Mouse (Mus musculus) layer of hippocampus, adult 2 months (tissue): ENCODE results near the gene Crlf1. TPM values are rescaled to one million over a fixed set of nuclear protein-coding genes. Genes with fewer than 3 reads are reported as not detected.

Experiments used
- DNase-seq, 2 experiments: peaks; one replicate each; pipeline ENCODE4 v3.0.0; 2022; ENCODE audit warnings: low spot score in 2 of 2
- H3K27ac ChIP-seq: fragments of 200-600 bp; 2 replicates; pipeline ENCODE4 v1.8.1; 2022
- H3K4me3 ChIP-seq: fragments of 200-600 bp; 2 replicates; pipeline ENCODE4 v1.8.1; 2022; ENCODE audit warnings: mild to moderate bottlenecking
- CTCF ChIP-seq: fragments of 200-600 bp; conservative IDR thresholded peaks from 2 replicates; pipeline ENCODE4 v1.8.1; 2022; ENCODE audit warnings: antibody characterized with exemption, mild to moderate bottlenecking, moderate library complexity
- long read RNA-seq, 2 experiments: library from polyadenylated mRNA; stranded (forward); transcript quantifications; one replicate each; pipeline ENCODE4 v2.0.0; 2021; ENCODE audit warnings: borderline mapping rate in 2 of 2
- total RNA-seq, 2 experiments: library from RNA; stranded (reverse); gene quantifications; 2 replicates each; pipeline ENCODE4 v1.2.3; 2021

Gene Crlf1
- 10 to 100 TPM; 44.5 to 47.1 TPM for total RNA-seq
- long read RNA-seq, experiment 1, transcript Crlf1-201 (9 exons, 1,644 nt), result major isoform, 9 of 29 reads
- long read RNA-seq, experiment 1, partial matches to known transcripts, result 6 of 29 reads
- long read RNA-seq, experiment 1, other reads (novel, unspliced or antisense), result 13 of 29 reads
- long read RNA-seq, experiment 2, transcript Crlf1-201 (9 exons, 1,644 nt), result major isoform, 20 of 60 reads
- long read RNA-seq, experiment 2, partial matches to known transcripts, result 6 of 60 reads
- long read RNA-seq, experiment 2, other reads (novel, unspliced or antisense), result 34 of 60 reads

- DNase-seq, result no peak
- no peak for TF ChIP-seq CTCF
- Histone ChIP-seq H3K27ac (peak within 1 kb of the TSS; percentile 89), H3K4me3 (peak within 1 kb of the TSS; percentile 55)
These were observed at the start of gene Crlf1 for GRCm38 (mm10) chr8:70492664-70493640. Gene Crlf1 (plus strand): TSS chr8:70493158.

GRCm38 (mm10) chr8:70443326-70443725, 49.6 kb upstream of the Crlf1 start:
- Histone ChIP-seq H3K27ac (no peak overlapping the region), H3K4me3 (no peak overlapping the region)
- DNase-seq, result no peak
- no peak for TF ChIP-seq CTCF

- no peak overlapping the region for H3K4me3 ChIP-seq
- H3K27ac ChIP-seq, result no peak overlapping the region
- no peak for TF ChIP-seq CTCF
- DNase-seq, result no peak
These were observed 47.0 kb upstream of the Crlf1 start for GRCm38 (mm10) chr8:70445988-70446387.

- Histone ChIP-seq H3K4me3 (no peak overlapping the region), H3K27ac (peak overlapping the region; percentile 11; the same call in 1 of the 2 replicates)
- peak; percentile 55 for TF ChIP-seq CTCF
- peak; percentile 59 for DNase-seq
These were observed 45.1 kb upstream of the Crlf1 start for GRCm38 (mm10) chr8:70447639-70448420.

- peak overlapping the region; percentile 68; the same call in 1 of the 2 replicates for H3K27ac ChIP-seq
- DNase-seq, result peak in 1 of 2 experiments; percentile 56
- H3K4me3 ChIP-seq, result no peak overlapping the region
- no peak for TF ChIP-seq CTCF
These were observed 40.6 kb upstream of the Crlf1 start for GRCm38 (mm10) chr8:70452196-70452966.

GRCm38 (mm10) chr8:70453852-70454251, 39.1 kb upstream of the Crlf1 start:
- no peak for TF ChIP-seq CTCF
- DNase-seq, result no peak
- peak overlapping the region; percentile 68 for H3K27ac ChIP-seq
- no peak overlapping the region for H3K4me3 ChIP-seq

GRCm38 (mm10) chr8:70456996-70457395, 36.0 kb upstream of the Crlf1 start:
- Histone ChIP-seq H3K4me3 (no peak overlapping the region), H3K27ac (peak overlapping the region; percentile 43; the same call in 1 of the 2 replicates)
- no peak for DNase-seq
- TF ChIP-seq CTCF, result no peak

GRCm38 (mm10) chr8:70457882-70458281, 35.1 kb upstream of the Crlf1 start:
- H3K27ac ChIP-seq, result no peak overlapping the region
- no peak for DNase-seq
- no peak overlapping the region for H3K4me3 ChIP-seq
- no peak for TF ChIP-seq CTCF

- Histone ChIP-seq H3K4me3 (no peak overlapping the region), H3K27ac (no peak overlapping the region)
- no peak for TF ChIP-seq CTCF
- DNase-seq, result no peak
These were observed 34.5 kb upstream of the Crlf1 start for GRCm38 (mm10) chr8:70458462-70458861.

- DNase-seq, result no peak
- TF ChIP-seq CTCF, result peak; percentile 56
- H3K4me3 ChIP-seq, result no peak overlapping the region
- peak overlapping the region; percentile 93 for H3K27ac ChIP-seq
These were observed 33.3 kb upstream of the Crlf1 start for GRCm38 (mm10) chr8:70459636-70460035.

- Histone ChIP-seq H3K4me3 (no peak overlapping the region), H3K27ac (peak overlapping the region; percentile 93)
- no peak for DNase-seq
- no peak for TF ChIP-seq CTCF
These were observed 32.8 kb upstream of the Crlf1 start for GRCm38 (mm10) chr8:70460199-70460598.

GRCm38 (mm10) chr8:70460606-70461005, 32.4 kb upstream of the Crlf1 start:
- Histone ChIP-seq H3K27ac (peak overlapping the region; percentile 93), H3K4me3 (no peak overlapping the region)
- TF ChIP-seq CTCF, result no peak
- no peak for DNase-seq
